Mouse (Mus musculus) WW6 (cell line): ENCODE results near the gene Cped1.
A peak's percentile ranks its signal among the peaks of the same experiment; 100 is the strongest.
"Not testable (repeated sequence)": the region's sequence is repeated elsewhere in the genome, so short reads cannot be mapped to it uniquely, and the experiment has no call there.

Source experiments
- DNase-seq: peaks from one replicate; pipeline ENCODE4 v3.0.0-alpha.2; 2013; ENCODE audit warnings: low read depth, low spot score

Cped1 gene

GRCm38 (mm10) chr6:22222087-22222486 lies 236.4 kb downstream of the Cped1 start:
- DNase-seq = no peak

GRCm38 (mm10) chr6:22222947-22223346 lies 237.2 kb downstream of the Cped1 start:
- DNase-seq = no peak

GRCm38 (mm10) chr6:22224351-22224750 lies 238.6 kb downstream of the Cped1 start:
- DNase-seq = no peak

- DNase-seq = no peak
Observed at GRCm38 (mm10) chr6:22231244-22231643, 245.5 kb downstream of the Cped1 start.

GRCm38 (mm10) chr6:22233517-22233916 lies 247.8 kb downstream of the Cped1 start:
- DNase-seq = no peak

GRCm38 (mm10) chr6:22235133-22235532 lies 249.4 kb downstream of the Cped1 start:
- DNase-seq = no peak

GRCm38 (mm10) chr6:22243321-22243720 lies 257.6 kb downstream of the Cped1 start:
- no peak for DNase-seq

GRCm38 (mm10) chr6:22246696-22247095 lies 261.0 kb downstream of the Cped1 start:
- no peak for DNase-seq

- DNase-seq = no peak
Observed at GRCm38 (mm10) chr6:22258784-22259183, 273.1 kb downstream of the Cped1 start.

- no peak for DNase-seq
Observed at GRCm38 (mm10) chr6:22262519-22262918, 276.8 kb downstream of the Cped1 start.

- not testable (repeated sequence) for DNase-seq
Observed at GRCm38 (mm10) chr6:22264094-22264493, 278.4 kb downstream of the Cped1 start.

- no peak for DNase-seq
Observed at GRCm38 (mm10) chr6:22266018-22266417, 280.3 kb downstream of the Cped1 start.

- DNase-seq = no peak
Observed at GRCm38 (mm10) chr6:22267807-22268667, 282.3 kb downstream of the Cped1 start.

GRCm38 (mm10) chr6:22268677-22269076 lies 283.0 kb downstream of the Cped1 start:
- no peak for DNase-seq

GRCm38 (mm10) chr6:22269840-22270521 lies 284.3 kb downstream of the Cped1 start:
- no peak for DNase-seq

GRCm38 (mm10) chr6:22277941-22278340 lies 292.2 kb downstream of the Cped1 start:
- DNase-seq = no peak

GRCm38 (mm10) chr6:22280217-22280861 lies 294.6 kb downstream of the Cped1 start:
- DNase-seq = no peak

GRCm38 (mm10) chr6:22282405-22282804 lies 296.7 kb downstream of the Cped1 start:
- DNase-seq = no peak

- DNase-seq = peak; percentile 49
Observed at GRCm38 (mm10) chr6:22288004-22288736, 302.5 kb downstream of the Cped1 start, which contains the start of gene Wnt16. Gene Wnt16 (plus strand): TSS chr6:22288227.

- peak; percentile 13 for DNase-seq
Observed at GRCm38 (mm10) chr6:22288737-22289460, 303.2 kb downstream of the Cped1 start.

- DNase-seq = no peak
Observed at GRCm38 (mm10) chr6:22289461-22290021, 303.8 kb downstream of the Cped1 start.
